Mouse (Mus musculus) midbrain, postnatal 0 days (tissue): ENCODE results near the gene Adora3. TPM values are rescaled to one million over a fixed set of nuclear protein-coding genes. Genes with fewer than 3 reads are reported as not detected.
A peak's percentile ranks its signal among the peaks of the same experiment; 100 is the strongest.

Experiments
- ATAC-seq: fragments of 200-750 bp; cut with Nextera tagmentation; 2 replicates; pipeline ENCODE4 v1.8.0; 2017; ENCODE audit warnings: moderate number of reproducible peaks, mild to moderate bottlenecking, moderate TSS enrichment, moderate library complexity; ENCODE audit not compliant: low FRiP score
- DNase-seq: peaks from one replicate; pipeline ENCODE4 v3.0.0-alpha.2; 2015; ENCODE audit warnings: low spot score
- H3K27ac ChIP-seq: fragments of 300-500 bp; sonication (generic); 2 replicates; pipeline ENCODE4 v1.5.1; 2014; ENCODE audit warnings: low read depth, mild to moderate bottlenecking, low read length, mixed read lengths
- H3K27me3 ChIP-seq: fragments of 300-500 bp; sonication (generic); 2 replicates; pipeline ENCODE4 v1.6.1; 2014; ENCODE audit warnings: low read length, control low read depth, mixed read lengths; ENCODE audit not compliant: insufficient read depth
- H3K36me3 ChIP-seq: fragments of 300-500 bp; sonication (generic); 2 replicates; pipeline ENCODE4 v1.6.1; 2014; ENCODE audit warnings: low read length, control low read depth, mixed read lengths; ENCODE audit not compliant: insufficient read depth
- H3K4me1 ChIP-seq: fragments of 300-500 bp; sonication (generic); 2 replicates; pipeline ENCODE4 v1.6.1; 2014; ENCODE audit warnings: mild to moderate bottlenecking, control low read depth, antibody characterized with exemption, low read length, mixed read lengths; ENCODE audit not compliant: insufficient read depth
- H3K4me2 ChIP-seq: fragments of 300-500 bp; sonication (generic); 2 replicates; pipeline ENCODE4 v1.6.1; 2014; ENCODE audit warnings: low read depth, mild to moderate bottlenecking, low read length, mixed read lengths; ENCODE audit not compliant: poor library complexity, severe bottlenecking
- H3K4me3 ChIP-seq: fragments of 300-500 bp; sonication (generic); 2 replicates; pipeline ENCODE4 v1.5.1; 2014; ENCODE audit warnings: low read depth, mild to moderate bottlenecking, low read length, moderate library complexity
- H3K9ac ChIP-seq: fragments of 300-500 bp; sonication (generic); replicated peaks from 2 replicates; pipeline ENCODE4 v1.6.1; 2014; ENCODE audit warnings: mild to moderate bottlenecking, low read length, moderate library complexity, mixed read lengths; ENCODE audit not compliant: poor library complexity, severe bottlenecking
- H3K9me3 ChIP-seq: fragments of 300-500 bp; sonication (generic); 2 replicates; pipeline ENCODE4 v1.6.1; 2016; ENCODE audit warnings: low read length, control low read depth
- CTCF ChIP-seq: IDR thresholded peaks from 2 replicates; pipeline ENCODE4 v1.5.1; 2016; ENCODE audit warnings: antibody characterized with exemption, mild to moderate bottlenecking
- WGBS: fragments of 180-500 bp; shearing (Covaris S2); extraction: QIAGEN DNeasy Blood & Tissue Kit; methylation state at CpG from one replicate; pipeline ENCODE4 v1.1.7; 2014; 5-methylcytosine and 5-hydroxymethylcytosine counted together
- polyA plus RNA-seq: library from polyadenylated mRNA; unstranded; fragments of >200 nt; fragmentation: Nextera tagmentation; extraction: Ambion mirVana; gene quantifications from 2 replicates; pipeline ENCODE4 v1.2.1, GENCODE M21; 2015
- total RNA-seq: library from RNA; depleted of rRNA; stranded (reverse); fragments of >200 nt; gene quantifications from 2 replicates; pipeline ENCODE4 v1.2.3, GENCODE M21; 2014

Adora3 gene
- total and polyA plus RNA-seq, 2 experiments from 2014 or later = 0.30 to 0.77 TPM

DNA sequence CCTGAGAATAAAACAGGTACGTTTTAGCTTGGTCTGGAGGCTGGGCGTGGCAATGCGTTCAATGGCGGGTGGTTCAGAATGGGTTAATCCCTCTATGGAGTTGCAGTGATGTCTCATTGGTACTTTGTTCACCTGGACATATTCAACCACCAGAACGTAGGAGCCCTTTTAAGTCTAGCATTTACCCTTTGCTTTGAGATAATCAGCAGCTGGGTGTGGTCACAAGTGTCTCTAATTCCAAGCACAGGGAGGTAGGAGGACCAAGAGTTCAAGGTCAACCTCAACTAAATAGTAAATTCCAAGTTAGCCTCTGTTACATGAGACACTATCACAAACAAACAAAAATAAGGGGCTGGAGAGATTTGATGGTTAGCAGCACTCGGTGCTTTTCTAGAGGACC lies 58.1 kb downstream of the Adora3 start:
- no peaks in the 10 kb centered on the region for H3K27me3 ChIP-seq
- H3K4me2 ChIP-seq = no peak overlapping the region
- DNase-seq (no peak), ATAC-seq (no peak)
- no peak overlapping the region for H3K4me3 ChIP-seq
- H3K9me3 ChIP-seq = no peaks in the 10 kb centered on the region
- no peak for TF ChIP-seq CTCF
- WGBS = 87% methylated on average over 6 of the region's 6 CpGs
- no peaks in the 10 kb centered on the region for H3K4me1 ChIP-seq
- no peak overlapping the region for H3K27ac ChIP-seq
- H3K36me3 ChIP-seq = no peaks in the 10 kb centered on the region
- no peak overlapping the region for H3K9ac ChIP-seq

DNA sequence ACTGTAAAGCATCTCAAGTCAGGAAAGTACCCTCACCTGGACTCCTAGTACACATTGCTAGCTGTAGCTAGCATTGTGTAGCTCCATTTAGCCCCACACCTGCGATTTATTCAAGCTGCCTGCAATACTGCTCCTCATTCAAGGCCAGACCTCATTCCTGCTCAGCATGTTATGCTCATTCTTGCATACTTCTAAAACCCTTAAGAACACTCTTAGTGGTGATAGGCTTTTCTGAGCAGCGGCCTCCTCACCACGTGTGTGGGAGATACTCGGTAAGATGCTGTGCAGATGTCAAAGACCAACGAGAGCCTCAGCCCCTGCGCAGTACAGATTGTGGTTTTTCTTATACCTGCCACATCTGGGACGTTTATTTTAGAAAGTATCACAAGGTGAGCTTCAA lies 59.2 kb downstream of the Adora3 start:
- H3K9me3 ChIP-seq = no peaks in the 10 kb centered on the region
- no peak for DNase-seq
- no peak overlapping the region for H3K4me2 ChIP-seq
- H3K4me1 ChIP-seq = no peaks in the 10 kb centered on the region
- H3K27me3 ChIP-seq = no peaks in the 10 kb centered on the region
- WGBS = 84% methylated on average over 7 of the region's 7 CpGs
- no peak for TF ChIP-seq CTCF
- H3K9ac ChIP-seq = no peak overlapping the region
- H3K27ac ChIP-seq = no peak overlapping the region
- ATAC-seq = no peak
- no peaks in the 10 kb centered on the region for H3K36me3 ChIP-seq
- H3K4me3 ChIP-seq = no peak overlapping the region

DNA sequence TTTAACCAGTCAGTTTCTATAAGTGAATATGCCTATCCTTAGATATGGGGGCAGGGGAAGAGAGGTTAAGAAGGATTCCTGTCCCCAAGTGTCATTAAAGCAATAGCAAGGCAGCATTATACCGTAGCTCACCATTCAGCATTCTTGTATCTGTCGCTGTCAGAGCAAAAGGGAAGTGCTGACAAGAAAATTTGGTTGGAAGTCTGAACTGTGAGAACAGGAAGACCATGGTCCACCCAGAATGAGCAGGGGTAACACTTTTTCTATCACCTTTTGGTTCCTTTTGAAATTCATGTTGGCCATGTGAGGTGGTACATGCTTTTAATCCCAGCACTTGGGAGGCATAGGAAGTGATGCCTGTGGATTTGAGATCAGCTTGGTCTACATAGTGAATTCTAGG lies 60.4 kb downstream of the Adora3 start:
- ATAC-seq (no peak), DNase-seq (no peak)
- no peaks in the 10 kb centered on the region for H3K36me3 ChIP-seq
- no peak overlapping the region for H3K4me2 ChIP-seq
- TF ChIP-seq CTCF = no peak
- 83% methylated on average over 2 of the region's 2 CpGs for WGBS
- H3K9me3 ChIP-seq = no peaks in the 10 kb centered on the region
- no peaks in the 10 kb centered on the region for H3K4me1 ChIP-seq
- H3K27ac ChIP-seq = no peak overlapping the region
- no peaks in the 10 kb centered on the region for H3K27me3 ChIP-seq
- H3K4me3 ChIP-seq = no peak overlapping the region
- no peak overlapping the region for H3K9ac ChIP-seq

DNA sequence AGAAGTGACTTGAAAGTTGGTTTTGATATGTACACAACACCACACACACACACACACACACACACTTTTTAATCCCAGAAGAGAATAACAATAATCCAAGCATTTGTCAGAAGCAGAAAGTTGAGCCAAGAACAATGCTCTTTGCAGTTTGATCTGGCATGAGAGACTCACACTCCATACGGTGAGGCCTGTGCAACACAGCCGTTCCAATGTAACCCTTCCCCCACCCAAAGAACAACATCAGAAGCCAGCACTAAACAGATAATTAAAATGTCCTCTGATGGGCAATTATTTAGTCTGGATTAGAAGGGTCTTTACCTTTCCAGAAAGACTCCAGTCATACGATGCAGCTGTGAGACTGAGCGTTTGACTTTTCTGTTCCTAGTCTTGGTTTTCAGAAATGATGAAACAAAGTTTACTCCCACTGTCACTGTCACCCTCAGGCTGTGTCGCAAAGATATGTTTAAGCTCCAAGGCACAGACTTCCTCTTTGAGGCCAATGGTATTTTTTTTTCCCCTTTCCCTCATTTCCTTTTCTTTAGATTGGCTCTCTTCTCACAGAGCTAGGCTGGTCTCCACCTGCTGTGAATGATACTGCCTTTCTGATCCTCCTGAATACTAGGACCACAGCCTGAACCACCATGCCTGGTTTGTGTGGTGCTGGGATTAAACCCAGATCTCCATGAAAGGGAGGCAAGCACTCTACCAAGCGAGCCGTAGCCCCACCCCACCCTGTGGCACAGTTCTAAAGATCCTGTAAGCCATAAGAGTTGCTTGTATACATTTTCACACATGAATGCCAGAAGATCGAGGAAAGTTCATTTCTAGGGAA lies 61.8 kb downstream of the Adora3 start, which contains the start of gene I830077J02Rik:
Gene I830077J02Rik, minus strand, starts transcription at position 425 of the 832 bp plus-strand sequence.
- H3K27ac ChIP-seq = no peak within 1 kb of the TSS
- no peaks in the 10 kb centered on the region for H3K9me3 ChIP-seq
- DNase-seq = no peak
- no peak for TF ChIP-seq CTCF
- H3K4me2 ChIP-seq = no peak within 1 kb of the TSS
- H3K36me3 ChIP-seq = no peaks in the 10 kb centered on the region
- no peak for ATAC-seq
- no peak within 1 kb of the TSS for H3K9ac ChIP-seq
- 89% methylated on average over 8 of the region's 8 CpGs for WGBS
- H3K4me1 ChIP-seq = no peaks in the 10 kb centered on the region
- no peak within 1 kb of the TSS for H3K4me3 ChIP-seq
- H3K27me3 ChIP-seq = no peaks in the 10 kb centered on the region

- TF ChIP-seq CTCF = no peak
- no peaks in the 10 kb centered on the region for H3K9me3 ChIP-seq
- no peak overlapping the region for H3K4me2 ChIP-seq
- no peaks in the 10 kb centered on the region for H3K4me1 ChIP-seq
- H3K36me3 ChIP-seq = 0 out of 2 replicates have a peak, but pooled peaks cover 2% of the 10 kb centered on the region
- H3K9ac ChIP-seq = no peak overlapping the region
- no peak overlapping the region for H3K4me3 ChIP-seq
- H3K27me3 ChIP-seq = no peaks in the 10 kb centered on the region
- ATAC-seq = no peak
- DNase-seq = no peak
- no peak overlapping the region for H3K27ac ChIP-seq
- 95% methylated on average over 6 of the region's 6 CpGs for WGBS
Measured at GRCm38 (mm10) chr3:105933926-105934325, 63.3 kb downstream of the Adora3 start.

GRCm38 (mm10) chr3:105935033-105935432 lies 64.4 kb downstream of the Adora3 start:
- H3K4me1 ChIP-seq = no peaks in the 10 kb centered on the region
- ATAC-seq = no peak
- 73% methylated on average over 5 of the region's 5 CpGs for WGBS

More at GRCm38 (mm10) chr3:105935033-105935432, 64.4 kb downstream of the Adora3 start:
- H3K4me3 ChIP-seq = no peak overlapping the region
- no peak overlapping the region for H3K9ac ChIP-seq
- no peak overlapping the region for H3K27ac ChIP-seq
- DNase-seq = peak; percentile 41
- no peaks in the 10 kb centered on the region for H3K27me3 ChIP-seq
- H3K36me3 ChIP-seq = 0 out of 2 replicates have a peak, but pooled peaks cover 2% of the 10 kb centered on the region
- H3K4me2 ChIP-seq = no peak overlapping the region
- no peak for TF ChIP-seq CTCF
- no peaks in the 10 kb centered on the region for H3K9me3 ChIP-seq
